Comparison of ENCODE assay signal across 9 mouse cellular contexts in the genomic region with DNA sequence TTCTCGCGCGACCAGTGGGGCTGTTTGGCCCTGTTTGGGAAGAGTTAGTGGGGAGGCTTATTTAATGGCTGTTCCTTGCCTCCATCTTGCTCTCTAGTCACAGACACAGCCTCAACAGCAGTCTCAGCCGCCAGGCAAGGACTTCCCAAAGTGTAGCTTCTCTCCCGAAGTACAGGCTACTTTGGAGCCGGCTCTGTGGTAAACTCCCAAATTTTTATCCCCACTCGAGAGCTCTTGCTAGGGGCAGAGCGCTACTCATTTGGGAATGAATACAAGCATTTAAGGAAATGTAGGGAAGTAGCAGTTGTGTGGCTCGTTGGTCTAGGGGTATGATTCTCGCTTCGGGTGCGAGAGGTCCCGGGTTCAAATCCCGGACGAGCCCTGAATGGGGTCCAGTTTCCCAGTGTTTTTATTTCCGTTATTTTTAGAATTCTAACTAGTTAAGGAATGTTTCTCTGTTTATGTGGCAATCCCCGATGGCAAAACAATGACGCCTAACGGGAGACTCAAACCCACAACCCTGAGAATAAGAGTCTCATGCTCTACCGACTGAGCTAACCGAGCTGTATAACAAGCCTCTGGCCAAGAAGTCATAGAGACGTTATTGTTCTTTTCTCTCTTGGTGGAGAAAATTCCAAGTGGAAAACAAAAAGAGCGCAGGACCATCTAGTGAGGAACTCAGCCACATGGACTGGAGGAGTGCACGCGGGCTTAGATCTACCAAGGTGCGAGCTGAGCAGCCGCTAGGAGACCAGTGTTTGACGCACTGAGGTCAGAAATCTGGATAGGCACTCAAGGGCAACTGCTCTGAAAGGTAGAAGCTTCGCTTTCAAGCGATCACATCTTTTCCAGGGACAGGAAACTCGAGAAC. TPM values are rescaled to one million over a fixed set of nuclear protein-coding genes. Genes with fewer than 3 reads are reported as not detected.
DNase-seq lines count a peak whose midpoint lies in the region; ATAC-seq and TF ChIP-seq lines count a peak whose summit lies in the region.
"Had no signal": no experiment of that assay in that cellular context is flagged by ENCODE, and none has a peak within 500 bp of the region (broad histone marks: within the 10 kb centered on the region; RNA-seq: fewer than 3 reads in every experiment).

No protein-coding gene starts in this region.

- peaks cover 5% of the 10 kb centered on the region; the same call in 1 of the 2 replicates for H3K4me1 ChIP-seq in heart, embryonic 11.5 days (ENCODE audit: control insufficient read depth, insufficient read depth, low read length)
- H3K4me1 ChIP-seq in embryonic facial prominence, embryonic 13.5 days = peaks cover 32% of the 10 kb centered on the region
- no peaks in the 10 kb centered on the region for H3K4me1 ChIP-seq in neural tube, embryonic 11.5 days (ENCODE audit: control insufficient read depth, insufficient read depth, low read length)
- H3K4me1 ChIP-seq in lung, adult 2 months (ENCODE audit: control insufficient read depth, insufficient read depth, low read length) = peaks cover 8% of the 10 kb centered on the region

- WGBS in heart, embryonic 11.5 days (ENCODE audit: insufficient replicate concordance) = 9% methylated on average over 31 of the region's 31 CpGs
- WGBS in embryonic facial prominence, embryonic 13.5 days = 12% methylated on average over 31 of the region's 31 CpGs
- WGBS in neural tube, embryonic 11.5 days = 8% methylated on average over 31 of the region's 31 CpGs
- 45% methylated on average over 31 of the region's 31 CpGs for WGBS in lung, adult 2 months

- no peak for TF ChIP-seq POLR2A in lung, adult 2 months (IDR thresholded peaks at IDR 0.05; ENCODE audit: borderline replicate concordance, extremely low read depth, low read depth, low read length)

- H3K9ac ChIP-seq in heart, embryonic 11.5 days (ENCODE audit: low read depth, low read length) = no peak overlapping the region
- no peak overlapping the region for H3K9ac ChIP-seq in embryonic facial prominence, embryonic 13.5 days
- no peak overlapping the region for H3K9ac ChIP-seq in neural tube, embryonic 11.5 days (ENCODE audit: low read length)

- peak; percentile 64; the same call in 1 of the 2 replicates for ATAC-seq in heart, embryonic 11.5 days (replicated peaks; ENCODE audit: insufficient number of reproducible peaks, low FRiP score, low TSS enrichment)
- ATAC-seq in embryonic facial prominence, embryonic 13.5 days (ENCODE audit: insufficient number of reproducible peaks, insufficient read depth, low FRiP score, low TSS enrichment, low read depth) = peak; percentile 24; the same call in 1 of the 2 replicates
- ATAC-seq in neural tube, embryonic 11.5 days (ENCODE audit: insufficient read depth, low FRiP score, low TSS enrichment) = peak; percentile 58
- ATAC-seq in megakaryocyte, adult 5-6 weeks (ENCODE audit: poor library complexity, severe bottlenecking) = no peak

- H3K27ac ChIP-seq in heart, embryonic 11.5 days (ENCODE audit: low read depth, low read length) = no peak overlapping the region
- no peak overlapping the region for H3K27ac ChIP-seq in embryonic facial prominence, embryonic 13.5 days
- no peak overlapping the region for H3K27ac ChIP-seq in neural tube, embryonic 11.5 days (ENCODE audit: low read depth, low read length)
- H3K27ac ChIP-seq: macrophage had no signal

- no peaks in the 10 kb centered on the region for H3K27me3 ChIP-seq in heart, embryonic 11.5 days (ENCODE audit: control insufficient read depth, insufficient read depth, low read length)
- peaks cover 60% of the 10 kb centered on the region for H3K27me3 ChIP-seq in embryonic facial prominence, embryonic 13.5 days
- peaks cover 8% of the 10 kb centered on the region; the same call in 1 of the 2 replicates for H3K27me3 ChIP-seq in neural tube, embryonic 11.5 days (ENCODE audit: control insufficient read depth, insufficient read depth, low read length)

- TF ChIP-seq CTCF in lung, adult 2 months (IDR thresholded peaks at IDR 0.05; ENCODE audit: insufficient read depth, low read length) = no peak

- H3K36me3 ChIP-seq in heart, embryonic 11.5 days (ENCODE audit: control insufficient read depth, insufficient read depth, low read length) = no peaks in the 10 kb centered on the region
- H3K36me3 ChIP-seq in embryonic facial prominence, embryonic 13.5 days = no peaks in the 10 kb centered on the region
- no peaks in the 10 kb centered on the region for H3K36me3 ChIP-seq in neural tube, embryonic 11.5 days (ENCODE audit: control insufficient read depth, insufficient read depth, low read length)

- DNase-seq in heart, adult 9 months (ENCODE audit: low spot score in 2 of 2) = no peak
- peak; percentile 77 for DNase-seq in 3T3-L1 (ENCODE audit: low read depth, low spot score)
- DNase-seq in layer of hippocampus, postnatal 14 days (ENCODE audit: low spot score in 2 of 2) = peak; percentile 30 to 52
- DNase-seq in neural tube, embryonic 11.5 days (ENCODE audit: low spot score) = peak; percentile 56
- DNase-seq in lung, adult 2 months = no peak

- peak overlapping the region; percentile 53 for H3K4me2 ChIP-seq in heart, embryonic 11.5 days
- peak overlapping the region; percentile 37 for H3K4me2 ChIP-seq in embryonic facial prominence, embryonic 13.5 days
- peak overlapping the region; percentile 29 for H3K4me2 ChIP-seq in neural tube, embryonic 11.5 days (ENCODE audit: low read depth)

- H3K4me3 ChIP-seq in heart, embryonic 11.5 days (ENCODE audit: low read depth, low read length) = peak overlapping the region; percentile 22
- H3K4me3 ChIP-seq in embryonic facial prominence, embryonic 13.5 days = peak overlapping the region; percentile 29
- H3K4me3 ChIP-seq in neural tube, embryonic 11.5 days (ENCODE audit: low read depth, low read length) = peak overlapping the region; percentile 19
- no peak overlapping the region for H3K4me3 ChIP-seq in lung, adult 2 months (replicated peaks; ENCODE audit: extremely low read depth, low read depth, low read length)

- no peaks in the 10 kb centered on the region for H3K9me3 ChIP-seq in heart, embryonic 11.5 days (replicated peaks; ENCODE audit: control insufficient read depth, low read length)
- no peaks in the 10 kb centered on the region for H3K9me3 ChIP-seq in embryonic facial prominence, embryonic 13.5 days
- no peaks in the 10 kb centered on the region for H3K9me3 ChIP-seq in neural tube, embryonic 11.5 days (ENCODE audit: control insufficient read depth, low read length)

RNA-seq across cellular contexts. Expression of a gene that starts 23.2 kb away (rescaled TPM):
- 15.1 and 17.4 TPM in 2 replicates for polyA plus RNA-seq in heart, embryonic 11.5 days (2014; fragmentation: Nextera tagmentation; extraction: Ambion mirVana)
- 20.0 and 22.5 TPM in 2 replicates for polyA plus RNA-seq in embryonic facial prominence, embryonic 13.5 days (2015; fragmentation: Nextera tagmentation; extraction: Ambion mirVana)
- total RNA-seq in layer of hippocampus, postnatal 14 days (2021) = 1 to 10 TPM; 4.6 to 6.5 TPM
- polyA plus RNA-seq in neural tube, embryonic 11.5 days (2014; fragmentation: Nextera tagmentation; extraction: Ambion mirVana) = 23.4 and 24.3 TPM in 2 replicates
- total RNA-seq in megakaryocyte, adult 5-6 weeks (2015) = 2.1 and 2.4 TPM in 2 replicates
- total RNA-seq in megakaryocyte, adult 5-6 weeks (2017) = 2.7 and 4.7 TPM in 2 replicates
- polyA plus RNA-seq in lung, adult 2 months (2012; rRNA removed) = 13.4 and 14.0 TPM in 2 replicates

RNA-seq across cellular contexts. Expression of a gene that starts 58.4 kb away (rescaled TPM):
- 8.9 and 9.0 TPM in 2 replicates for polyA plus RNA-seq in heart, embryonic 11.5 days (2014; fragmentation: Nextera tagmentation; extraction: Ambion mirVana)
- 18.2 and 21.9 TPM in 2 replicates for polyA plus RNA-seq in embryonic facial prominence, embryonic 13.5 days (2015; fragmentation: Nextera tagmentation; extraction: Ambion mirVana)
- total RNA-seq in layer of hippocampus, postnatal 14 days (2021) = 10 to 100 TPM; 29.8 to 30.1 TPM
- 19.7 and 20.3 TPM in 2 replicates for polyA plus RNA-seq in neural tube, embryonic 11.5 days (2014; fragmentation: Nextera tagmentation; extraction: Ambion mirVana)
- not detected in 2 replicates for total RNA-seq in megakaryocyte, adult 5-6 weeks (2015)
- 0.18 TPM in 1 of 2 replicates, not detected in the other for total RNA-seq in megakaryocyte, adult 5-6 weeks (2017)
- polyA plus RNA-seq in lung, adult 2 months (2012; rRNA removed) = 14.9 and 15.2 TPM in 2 replicates

RNA-seq across cellular contexts. Expression of a gene that starts 59.8 kb away (rescaled TPM):
- not detected in 2 replicates for polyA plus RNA-seq in heart, embryonic 11.5 days (2014; fragmentation: Nextera tagmentation; extraction: Ambion mirVana)
- polyA plus RNA-seq in embryonic facial prominence, embryonic 13.5 days (2015; fragmentation: Nextera tagmentation; extraction: Ambion mirVana) = 0.27 and 0.37 TPM in 2 replicates
- total RNA-seq in layer of hippocampus, postnatal 14 days (2021) = under 1 TPM in 1 of 2 experiments, not detected in 1; 0.36 TPM
- polyA plus RNA-seq in neural tube, embryonic 11.5 days (2014; fragmentation: Nextera tagmentation; extraction: Ambion mirVana) = 0.91 TPM in 1 of 2 replicates, not detected in the other
- not detected in 2 replicates for total RNA-seq in megakaryocyte, adult 5-6 weeks (2015)
- total RNA-seq in megakaryocyte, adult 5-6 weeks (2017) = not detected in 2 replicates
- 0.06 TPM in 1 of 2 replicates, not detected in the other for polyA plus RNA-seq in lung, adult 2 months (2012; rRNA removed)
- polyA plus RNA-seq: macrophage had no signal

Comparison
In these comparisons a context has a peak if more than half of its experiments do, and no peak if none do; other contexts are left out.
1. DNase-seq: peak in 3T3-L1 (single experiment), layer of hippocampus, postnatal 14 days (2 of 2) and neural tube, embryonic 11.5 days (single experiment); none in heart, adult 9 months (0 of 2) and lung, adult 2 months (single experiment).
2. Peak in every context shown above with its lines, with median percentiles within 50 percentile points of each other: H3K4me2 ChIP-seq.